Mouse (Mus musculus) liver, embryonic 15.5 days (tissue): ENCODE data around the gene Pcdh7. TPM values are rescaled to one million over a fixed set of nuclear protein-coding genes. Genes with fewer than 3 reads are reported as not detected.

ENCODE experiments used
- ATAC-seq: fragments of 200-750 bp; cut with Nextera tagmentation; 2 replicates; pipeline ENCODE4 v1.8.0; 2017; ENCODE audit warnings: moderate number of reproducible peaks, mild to moderate bottlenecking, moderate library complexity; ENCODE audit not compliant: insufficient read depth
- H3K27ac ChIP-seq: fragments of 300-500 bp; sonication (generic); replicated peaks from 2 replicates; pipeline ENCODE4 v1.5.1; 2015; ENCODE audit warnings: mild to moderate bottlenecking, inconsistent platforms
- H3K27me3 ChIP-seq: fragments of 300-500 bp; sonication (generic); 2 replicates; pipeline ENCODE4 v1.6.1; 2015; ENCODE audit warnings: mild to moderate bottlenecking, inconsistent platforms
- H3K36me3 ChIP-seq: fragments of 300-500 bp; sonication (generic); replicated peaks from 2 replicates; pipeline ENCODE4 v1.6.1; 2015; ENCODE audit warnings: moderate library complexity, mild to moderate bottlenecking, inconsistent platforms
- H3K4me1 ChIP-seq: fragments of 300-500 bp; sonication (generic); replicated peaks from 2 replicates; pipeline ENCODE4 v1.6.1; 2015; ENCODE audit warnings: inconsistent platforms
- H3K4me2 ChIP-seq: fragments of 300-500 bp; sonication (generic); 2 replicates; pipeline ENCODE4 v1.6.1; 2015; ENCODE audit warnings: moderate library complexity, mild to moderate bottlenecking, inconsistent platforms
- H3K4me3 ChIP-seq: fragments of 300-500 bp; sonication (generic); replicated peaks from 2 replicates; pipeline ENCODE4 v1.5.1; 2015; ENCODE audit warnings: mild to moderate bottlenecking, inconsistent platforms
- H3K9ac ChIP-seq: fragments of 300-500 bp; sonication (generic); 2 replicates; pipeline ENCODE4 v1.6.1; 2015; ENCODE audit warnings: moderate library complexity, mild to moderate bottlenecking, inconsistent platforms
- H3K9me3 ChIP-seq: fragments of 300-500 bp; sonication (generic); replicated peaks from 2 replicates; pipeline ENCODE4 v1.6.1; 2016; ENCODE audit warnings: inconsistent platforms
- WGBS: fragments of 180-500 bp; shearing (Covaris S2); methylation state at CpG from one replicate; pipeline ENCODE4 v1.1.7; 2015; ENCODE audit warnings: mixed read lengths; ENCODE audit not compliant: insufficient replicate concordance; 5-methylcytosine and 5-hydroxymethylcytosine counted together
- polyA plus RNA-seq: library from polyadenylated mRNA; unstranded; fragments of >200 nt; fragmentation: Nextera tagmentation; extraction: Ambion mirVana; gene quantifications from 2 replicates; pipeline ENCODE4 v1.2.1, GENCODE M21; 2015

The Pcdh7 gene
- polyA plus RNA-seq, 1 experiment from 2014 or later = 0.29 TPM

DNA sequence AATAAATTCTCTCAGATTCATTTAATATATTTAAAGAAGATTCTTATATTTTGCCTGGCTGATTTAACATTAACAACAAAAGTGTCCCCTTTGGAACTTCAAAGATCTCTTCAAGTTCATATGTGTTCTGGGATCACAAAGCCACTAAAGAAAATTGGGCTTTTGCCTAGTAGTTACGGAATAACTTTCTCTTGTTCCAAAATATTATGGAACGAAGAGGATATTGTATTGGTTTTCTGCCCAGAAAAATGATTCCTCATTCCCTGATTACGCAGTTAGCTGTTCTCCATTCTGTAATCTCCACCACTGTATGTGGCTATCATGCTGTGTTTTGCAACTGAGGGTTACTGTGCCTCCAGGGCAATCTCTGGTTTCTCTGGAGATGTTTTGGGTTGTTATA is 147.5 kb downstream of the Pcdh7 start:
- H3K36me3 ChIP-seq = no peaks in the 10 kb centered on the region
- no peak overlapping the region for H3K4me3 ChIP-seq
- WGBS = 76% methylated on average over 3 of the region's 3 CpGs
- H3K4me1 ChIP-seq = no peaks in the 10 kb centered on the region
- no peaks in the 10 kb centered on the region for H3K27me3 ChIP-seq
- no peaks in the 10 kb centered on the region for H3K9me3 ChIP-seq
- no peak overlapping the region for H3K4me2 ChIP-seq
- no peak overlapping the region for H3K27ac ChIP-seq
- no peak overlapping the region for H3K9ac ChIP-seq
- no peak for ATAC-seq

DNA sequence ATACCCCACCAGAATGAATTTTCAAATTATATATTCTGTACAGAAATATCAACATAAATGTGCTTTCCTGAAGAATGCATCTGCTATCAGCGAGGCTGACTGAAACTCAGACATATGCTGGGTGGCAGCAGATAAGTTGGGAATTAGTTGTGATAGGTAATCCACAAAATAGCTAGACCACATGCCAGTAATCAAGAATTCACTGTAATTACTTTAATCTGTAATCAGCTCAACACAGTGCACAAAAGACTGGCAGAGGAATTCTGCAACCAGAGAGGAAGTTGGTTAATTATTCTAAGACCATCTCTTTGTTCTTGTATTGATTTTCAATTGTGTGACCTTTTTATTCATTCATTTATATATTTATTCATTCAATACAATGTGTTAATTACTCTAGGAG is 148.3 kb downstream of the Pcdh7 start:
- no peak overlapping the region for H3K4me2 ChIP-seq
- H3K36me3 ChIP-seq = no peaks in the 10 kb centered on the region
- no peak overlapping the region for H3K4me3 ChIP-seq
- no peak for ATAC-seq
- no peaks in the 10 kb centered on the region for H3K9me3 ChIP-seq
- H3K27ac ChIP-seq = no peak overlapping the region
- H3K4me1 ChIP-seq = no peaks in the 10 kb centered on the region
- H3K9ac ChIP-seq = no peak overlapping the region
- 20% methylated on average over 1 of the region's 1 CpGs for WGBS
- H3K27me3 ChIP-seq = no peaks in the 10 kb centered on the region

GRCm38 (mm10) chr5:57867906-57868305 is 150.1 kb downstream of the Pcdh7 start:
- WGBS = 66% methylated on average over 2 of the region's 2 CpGs
- no peaks in the 10 kb centered on the region for H3K9me3 ChIP-seq
- H3K36me3 ChIP-seq = no peaks in the 10 kb centered on the region
- H3K27ac ChIP-seq = no peak overlapping the region
- H3K4me1 ChIP-seq = no peaks in the 10 kb centered on the region
- no peaks in the 10 kb centered on the region for H3K27me3 ChIP-seq
- no peak overlapping the region for H3K4me2 ChIP-seq
- H3K4me3 ChIP-seq = no peak overlapping the region
- no peak for ATAC-seq
- no peak overlapping the region for H3K9ac ChIP-seq

DNA sequence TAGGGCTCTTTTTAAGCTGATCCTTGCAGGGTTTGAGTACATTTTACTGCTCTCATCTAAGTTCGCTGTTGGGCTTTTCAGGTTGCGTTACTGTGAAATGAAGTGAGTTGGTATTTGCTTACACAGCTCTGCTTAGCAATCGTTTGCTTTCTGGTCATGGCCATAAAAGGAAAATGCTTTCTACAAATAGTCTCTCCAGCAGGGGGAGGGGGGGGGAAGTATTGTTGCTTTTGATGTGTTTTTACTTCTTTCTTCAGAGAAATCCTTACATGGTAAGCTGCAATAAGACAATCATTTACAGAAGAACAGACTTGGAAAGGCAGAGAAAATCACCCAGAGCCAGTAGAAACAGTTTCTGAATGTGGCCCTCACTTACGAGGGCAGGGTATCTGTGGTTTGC is 150.9 kb downstream of the Pcdh7 start:
- Histone ChIP-seq H3K4me2 (no peak overlapping the region), H3K36me3 (no peaks in the 10 kb centered on the region)
- 43% methylated on average over 4 of the region's 4 CpGs for WGBS

DNA sequence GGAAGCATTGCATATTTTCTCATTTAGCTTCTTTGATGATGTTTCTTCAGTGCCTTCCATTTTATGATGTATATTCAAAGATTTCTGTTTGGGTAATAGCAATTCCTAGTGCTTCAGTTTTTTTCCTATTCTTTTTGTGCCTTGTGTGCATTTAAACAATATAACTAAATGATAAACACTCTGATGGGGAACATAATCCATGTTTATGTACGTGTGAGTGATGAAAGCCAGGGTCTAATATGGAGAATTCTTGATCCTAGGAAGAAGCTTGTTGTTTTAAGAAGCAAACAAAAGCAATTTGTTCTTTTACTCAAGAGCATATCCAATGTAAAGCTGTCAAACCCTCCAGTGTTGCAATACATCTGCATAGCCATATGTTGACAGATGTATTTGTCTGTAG is 153.0 kb downstream of the Pcdh7 start:
- H3K9ac ChIP-seq = no peak overlapping the region
- H3K4me3 ChIP-seq = no peak overlapping the region
- no peak overlapping the region for H3K27ac ChIP-seq
- no peaks in the 10 kb centered on the region for H3K9me3 ChIP-seq
- H3K27me3 ChIP-seq = no peaks in the 10 kb centered on the region
- H3K4me1 ChIP-seq = no peaks in the 10 kb centered on the region
- H3K4me2 ChIP-seq = no peak overlapping the region
- no peak for ATAC-seq
- no peaks in the 10 kb centered on the region for H3K36me3 ChIP-seq
- 41% methylated on average over 1 of the region's 1 CpGs for WGBS

More for the DNA sequence above, 150.9 kb downstream of the Pcdh7 start:
- Histone ChIP-seq H3K4me1 (no peaks in the 10 kb centered on the region), H3K27ac (no peak overlapping the region), H3K9ac (no peak overlapping the region), H3K27me3 (no peaks in the 10 kb centered on the region), H3K4me3 (no peak overlapping the region), H3K9me3 (no peaks in the 10 kb centered on the region)
- ATAC-seq = no peak

DNA sequence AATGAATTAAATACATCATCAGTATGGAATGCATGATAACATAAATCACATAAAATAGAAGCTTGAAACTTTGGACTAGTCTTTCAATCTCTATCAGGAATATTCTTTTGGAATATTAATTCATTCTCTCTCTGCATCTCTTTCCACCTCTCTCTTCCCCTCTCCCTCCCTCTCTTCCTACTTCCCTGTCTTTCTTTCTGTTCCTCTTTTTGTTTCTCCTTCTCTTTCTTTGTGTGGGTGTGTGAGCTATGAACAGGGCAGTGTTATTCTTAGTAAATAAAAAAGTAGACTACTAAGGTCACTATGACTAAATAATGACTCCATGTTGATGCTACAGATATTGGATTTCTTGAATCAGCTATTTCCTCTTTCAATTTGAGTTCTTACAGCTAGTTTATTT is 167.2 kb downstream of the Pcdh7 start:
- no peak overlapping the region for H3K9ac ChIP-seq
- no peaks in the 10 kb centered on the region for H3K36me3 ChIP-seq
- H3K27me3 ChIP-seq = no peaks in the 10 kb centered on the region
- no peaks in the 10 kb centered on the region for H3K9me3 ChIP-seq
- no peak overlapping the region for H3K27ac ChIP-seq
- ATAC-seq = no peak
- no peak overlapping the region for H3K4me2 ChIP-seq
- no peaks in the 10 kb centered on the region for H3K4me1 ChIP-seq
- no peak overlapping the region for H3K4me3 ChIP-seq

- Histone ChIP-seq H3K36me3 (no peaks in the 10 kb centered on the region), H3K4me1 (peaks cover 9% of the 10 kb centered on the region), H3K4me2 (peak overlapping the region; percentile 43), H3K27ac (no peak overlapping the region), H3K27me3 (no peaks in the 10 kb centered on the region), H3K9me3 (no peaks in the 10 kb centered on the region), H3K4me3 (no peak overlapping the region), H3K9ac (no peak overlapping the region)
- WGBS = 24% methylated on average over 7 of the region's 7 CpGs
- ATAC-seq = peak; percentile 83
These were observed 181.3 kb downstream of the Pcdh7 start for GRCm38 (mm10) chr5:57899018-57899614.

- no peaks in the 10 kb centered on the region for H3K9me3 ChIP-seq
- H3K4me3 ChIP-seq = no peak overlapping the region
- ATAC-seq = no peak
- no peaks in the 10 kb centered on the region for H3K4me1 ChIP-seq
- no peaks in the 10 kb centered on the region for H3K27me3 ChIP-seq
- WGBS = 42% methylated on average over 4 of the region's 4 CpGs
- H3K9ac ChIP-seq = no peak overlapping the region
- H3K4me2 ChIP-seq = no peak overlapping the region
- no peak overlapping the region for H3K27ac ChIP-seq
- no peaks in the 10 kb centered on the region for H3K36me3 ChIP-seq
These were observed 189.5 kb downstream of the Pcdh7 start for GRCm38 (mm10) chr5:57907218-57907617.

- H3K4me2 ChIP-seq = no peak overlapping the region
- ATAC-seq = no peak
- 68% methylated on average over 5 of the region's 5 CpGs for WGBS
- H3K4me3 ChIP-seq = no peak overlapping the region
- no peaks in the 10 kb centered on the region for H3K27me3 ChIP-seq
- H3K36me3 ChIP-seq = no peaks in the 10 kb centered on the region
- H3K4me1 ChIP-seq = no peaks in the 10 kb centered on the region
- H3K9me3 ChIP-seq = no peaks in the 10 kb centered on the region
- no peak overlapping the region for H3K27ac ChIP-seq
- no peak overlapping the region for H3K9ac ChIP-seq
These were observed 203.4 kb downstream of the Pcdh7 start for GRCm38 (mm10) chr5:57921140-57921539.

GRCm38 (mm10) chr5:57931331-57931730 is 213.6 kb downstream of the Pcdh7 start:
- 73% methylated on average over 5 of the region's 5 CpGs for WGBS
- Histone ChIP-seq H3K9ac (no peak overlapping the region), H3K4me3 (no peak overlapping the region), H3K36me3 (no peaks in the 10 kb centered on the region), H3K4me2 (no peak overlapping the region), H3K27ac (no peak overlapping the region), H3K4me1 (no peaks in the 10 kb centered on the region), H3K9me3 (no peaks in the 10 kb centered on the region), H3K27me3 (no peaks in the 10 kb centered on the region)
- no peak for ATAC-seq

DNA sequence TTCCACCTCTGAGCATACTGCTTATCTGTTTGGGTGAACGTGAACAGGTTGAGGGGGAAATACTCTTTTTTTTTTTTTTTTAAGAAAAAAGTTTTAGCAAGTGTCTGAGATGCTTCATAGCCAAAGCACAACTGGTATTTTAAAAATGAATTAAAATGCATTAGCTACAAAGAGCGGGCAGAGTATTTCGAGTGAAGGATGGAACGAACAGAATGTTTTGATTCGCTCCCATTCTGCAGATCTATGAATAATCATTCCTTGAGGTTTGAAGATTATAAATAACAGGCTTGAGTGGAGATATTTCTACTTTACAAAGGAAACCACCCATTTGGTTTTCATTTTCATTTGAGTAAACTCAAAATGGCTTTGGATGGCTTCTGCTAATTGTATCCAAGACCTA is 214.0 kb downstream of the Pcdh7 start:
- 65% methylated on average over 5 of the region's 5 CpGs for WGBS
- ATAC-seq = no peak

DNA sequence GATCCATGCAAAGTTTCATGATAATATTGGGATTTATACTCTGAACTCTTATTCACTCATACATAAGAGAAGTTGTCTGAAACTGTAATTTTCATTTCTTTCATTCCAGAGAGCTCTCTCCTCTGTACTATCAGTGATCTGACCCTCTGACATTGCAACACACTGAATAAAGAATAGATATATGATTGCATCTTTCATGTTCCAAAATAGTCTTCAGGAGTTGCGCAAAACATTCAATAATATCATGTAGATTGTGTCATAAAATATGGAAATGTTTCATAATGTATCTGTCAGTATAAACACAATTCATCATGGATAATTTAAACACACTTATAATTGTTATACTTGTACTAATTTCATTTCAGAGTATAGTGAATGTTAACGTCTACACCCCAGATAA is 216.9 kb downstream of the Pcdh7 start:
- Histone ChIP-seq H3K36me3 (no peaks in the 10 kb centered on the region), H3K27me3 (no peaks in the 10 kb centered on the region), H3K4me2 (no peak overlapping the region), H3K9ac (no peak overlapping the region), H3K27ac (no peak overlapping the region), H3K9me3 (no peaks in the 10 kb centered on the region), H3K4me1 (no peaks in the 10 kb centered on the region), H3K4me3 (no peak overlapping the region)
- WGBS = 67% methylated on average over 2 of the region's 2 CpGs
- ATAC-seq = no peak

More for the DNA sequence above, 214.0 kb downstream of the Pcdh7 start:
- Histone ChIP-seq H3K4me2 (no peak overlapping the region), H3K4me3 (no peak overlapping the region), H3K36me3 (no peaks in the 10 kb centered on the region), H3K9ac (no peak overlapping the region), H3K4me1 (no peaks in the 10 kb centered on the region), H3K27ac (no peak overlapping the region), H3K27me3 (no peaks in the 10 kb centered on the region), H3K9me3 (no peaks in the 10 kb centered on the region)
